Mouse (Mus musculus) neural tube, embryonic 11.5 days (tissue): ENCODE data around the gene Adam30. TPM values are rescaled to one million over a fixed set of nuclear protein-coding genes. Genes with fewer than 3 reads are reported as not detected.

Experiments used
- ATAC-seq: fragments of 200-750 bp; cut with Nextera tagmentation; 2 replicates; pipeline ENCODE4 v1.8.0; 2017; ENCODE audit warnings: moderate number of reproducible peaks, mild to moderate bottlenecking, moderate TSS enrichment, moderate library complexity; ENCODE audit not compliant: insufficient read depth, low FRiP score, low TSS enrichment
- DNase-seq: peaks from one replicate; pipeline ENCODE4 v3.0.0-alpha.2; 2015; ENCODE audit warnings: low spot score
- H3K27ac ChIP-seq: fragments of 300-500 bp; sonication (generic); 2 replicates; pipeline ENCODE4 v1.5.1; 2014; ENCODE audit warnings: low read depth, mild to moderate bottlenecking, low read length
- H3K27me3 ChIP-seq: fragments of 300-500 bp; sonication (generic); 2 replicates; pipeline ENCODE4 v1.6.1; 2014; ENCODE audit warnings: mild to moderate bottlenecking, low read length, mixed read lengths; ENCODE audit not compliant: control insufficient read depth, insufficient read depth
- H3K36me3 ChIP-seq: fragments of 300-500 bp; sonication (generic); 2 replicates; pipeline ENCODE4 v1.6.1; 2014; ENCODE audit warnings: mild to moderate bottlenecking, low read length, moderate library complexity, mixed read lengths; ENCODE audit not compliant: control insufficient read depth, insufficient read depth
- H3K4me1 ChIP-seq: fragments of 300-500 bp; sonication (generic); 2 replicates; pipeline ENCODE4 v1.6.1; 2014; ENCODE audit warnings: low read length, mixed read lengths; ENCODE audit not compliant: control insufficient read depth, insufficient read depth
- H3K4me2 ChIP-seq: fragments of 300-500 bp; sonication (generic); 2 replicates; pipeline ENCODE4 v1.6.1; 2014; ENCODE audit warnings: low read depth, mild to moderate bottlenecking, moderate library complexity
- H3K4me3 ChIP-seq: fragments of 300-500 bp; sonication (generic); 2 replicates; pipeline ENCODE4 v1.5.1; 2014; ENCODE audit warnings: low read depth, low read length
- H3K9ac ChIP-seq: fragments of 300-500 bp; sonication (generic); 2 replicates; pipeline ENCODE4 v1.6.1; 2014; ENCODE audit warnings: mild to moderate bottlenecking, low read length
- H3K9me3 ChIP-seq: fragments of 300-500 bp; sonication (generic); 2 replicates; pipeline ENCODE4 v1.6.1; 2016; ENCODE audit warnings: low read length; ENCODE audit not compliant: control insufficient read depth
- WGBS: fragments of 180-500 bp; shearing (Covaris S2); extraction: QIAGEN DNeasy Blood & Tissue Kit; methylation state at CpG from one replicate; pipeline ENCODE4 v1.1.7; 2014; 5-methylcytosine and 5-hydroxymethylcytosine counted together
- polyA plus RNA-seq: library from polyadenylated mRNA; unstranded; fragments of >200 nt; fragmentation: Nextera tagmentation; extraction: Ambion mirVana; gene quantifications from 2 replicates; pipeline ENCODE4 v1.2.1, GENCODE M21; 2014

The Adam30 gene
- polyA plus RNA-seq, 1 experiment from 2014 or later: not detected

DNA sequence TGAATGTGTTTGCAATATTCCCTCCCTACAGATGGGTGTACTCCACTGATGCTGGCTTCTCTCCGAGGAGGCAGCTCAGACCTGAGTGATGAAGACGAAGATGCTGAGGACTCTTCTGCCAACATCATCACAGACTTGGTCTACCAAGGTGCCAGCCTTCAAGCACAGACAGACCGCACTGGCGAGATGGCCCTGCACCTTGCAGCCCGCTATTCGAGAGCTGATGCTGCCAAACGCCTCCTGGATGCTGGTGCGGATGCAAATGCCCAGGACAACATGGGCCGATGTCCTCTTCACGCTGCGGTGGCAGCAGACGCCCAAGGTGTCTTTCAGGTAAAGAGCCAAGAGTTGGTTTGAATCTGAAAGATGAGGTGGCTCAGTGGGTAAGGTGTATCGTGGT, 17.6 kb upstream of the Adam30 start:
- 94% methylated on average over 13 of the region's 13 CpGs for WGBS
- no peak for DNase-seq

DNA sequence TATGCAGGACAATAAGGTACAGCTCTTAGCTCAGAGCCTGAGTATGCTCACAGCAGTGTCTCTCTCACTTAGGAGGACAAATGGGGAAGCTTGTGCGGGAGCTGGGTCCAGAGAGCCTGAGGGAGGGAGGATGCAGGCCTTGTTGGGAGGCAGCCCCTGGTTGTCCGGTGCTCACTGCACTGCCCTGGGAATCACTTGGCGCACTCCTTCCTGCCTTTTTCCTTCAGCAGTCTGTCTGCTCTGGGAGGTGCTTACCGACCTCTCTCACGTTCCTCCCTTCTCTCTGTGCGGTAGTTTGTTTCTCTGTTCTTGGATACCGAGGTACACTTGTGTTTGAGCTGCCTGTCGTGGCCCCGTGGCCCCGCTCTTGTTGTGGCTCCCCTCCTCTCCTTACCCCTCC, 15.2 kb upstream of the Adam30 start:
- no peaks in the 10 kb centered on the region for H3K9me3 ChIP-seq
- ATAC-seq: no peak
- H3K4me1 ChIP-seq: no peaks in the 10 kb centered on the region
- H3K4me2 ChIP-seq: no peak overlapping the region
- H3K9ac ChIP-seq: no peak overlapping the region
- no peak overlapping the region for H3K27ac ChIP-seq
- H3K36me3 ChIP-seq: peaks cover 29% of the 10 kb centered on the region
- WGBS: 90% methylated on average over 10 of the region's 10 CpGs
- no peak for DNase-seq
- no peak overlapping the region for H3K4me3 ChIP-seq
- H3K27me3 ChIP-seq: no peaks in the 10 kb centered on the region

More for the DNA sequence above, 17.6 kb upstream of the Adam30 start:
- ATAC-seq: no peak
- Histone ChIP-seq H3K4me1 (no peaks in the 10 kb centered on the region), H3K27ac (no peak overlapping the region), H3K9ac (no peak overlapping the region), H3K36me3 (peaks cover 34% of the 10 kb centered on the region), H3K4me2 (no peak overlapping the region), H3K9me3 (no peaks in the 10 kb centered on the region), H3K27me3 (no peaks in the 10 kb centered on the region), H3K4me3 (no peak overlapping the region)

DNA sequence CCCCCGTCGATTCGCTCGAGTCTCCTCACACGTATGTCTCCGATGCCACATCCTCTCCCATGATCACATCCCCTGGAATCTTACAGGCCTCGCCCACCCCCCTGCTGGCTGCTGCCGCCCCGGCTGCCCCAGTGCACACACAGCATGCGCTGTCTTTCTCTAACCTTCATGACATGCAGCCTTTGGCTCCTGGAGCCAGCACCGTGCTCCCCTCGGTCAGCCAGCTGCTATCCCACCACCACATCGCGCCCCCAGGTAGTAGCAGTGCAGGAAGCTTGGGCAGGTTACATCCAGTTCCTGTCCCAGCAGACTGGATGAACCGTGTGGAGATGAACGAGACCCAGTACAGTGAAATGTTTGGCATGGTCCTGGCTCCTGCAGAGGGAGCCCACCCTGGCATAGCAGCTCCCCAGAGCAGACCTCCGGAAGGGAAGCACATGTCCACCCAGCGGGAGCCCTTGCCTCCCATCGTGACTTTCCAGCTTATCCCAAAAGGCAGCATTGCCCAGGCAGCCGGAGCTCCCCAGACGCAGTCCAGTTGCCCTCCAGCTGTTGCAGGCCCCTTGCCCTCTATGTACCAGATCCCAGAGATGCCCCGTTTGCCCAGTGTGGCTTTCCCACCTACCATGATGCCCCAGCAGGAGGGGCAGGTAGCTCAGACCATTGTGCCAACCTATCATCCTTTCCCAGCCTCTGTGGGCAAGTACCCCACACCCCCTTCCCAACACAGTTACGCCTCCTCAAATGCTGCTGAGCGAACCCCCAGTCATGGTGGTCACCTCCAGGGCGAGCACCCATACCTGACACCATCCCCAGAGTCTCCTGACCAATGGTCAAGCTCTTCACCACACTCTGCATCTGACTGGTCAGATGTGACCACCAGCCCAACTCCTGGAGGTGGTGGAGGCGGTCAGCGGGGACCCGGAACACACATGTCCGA, 13.7 kb upstream of the Adam30 start:
- H3K27me3 ChIP-seq: no peaks in the 10 kb centered on the region
- H3K4me2 ChIP-seq: no peak overlapping the region
- no peak overlapping the region for H3K27ac ChIP-seq
- ATAC-seq (no peak), DNase-seq (no peak)
- H3K36me3 ChIP-seq: peaks cover 24% of the 10 kb centered on the region
- WGBS: 97% methylated on average over 29 of the region's 29 CpGs
- H3K9ac ChIP-seq: no peak overlapping the region
- H3K4me1 ChIP-seq: no peaks in the 10 kb centered on the region
- H3K9me3 ChIP-seq: no peaks in the 10 kb centered on the region
- no peak overlapping the region for H3K4me3 ChIP-seq

DNA sequence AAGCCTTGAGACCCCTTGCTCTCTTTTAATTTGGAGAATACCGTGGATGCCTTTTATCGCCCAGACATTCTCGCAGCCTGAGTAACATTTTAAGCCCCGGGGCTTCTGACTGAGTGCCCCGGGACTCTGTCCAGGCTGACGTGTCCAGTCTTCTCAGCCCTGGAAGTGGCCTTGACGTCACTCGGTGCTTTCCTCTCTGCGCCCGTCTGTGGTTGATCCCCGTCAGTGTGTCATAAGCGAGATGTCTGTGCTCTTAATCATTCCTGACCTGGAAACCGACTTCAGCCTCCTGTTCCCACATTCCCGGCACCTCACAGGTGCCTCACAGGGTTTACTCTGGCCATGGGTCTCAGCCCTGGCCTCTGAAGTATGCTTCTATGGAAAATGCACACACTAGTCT, 12.7 kb upstream of the Adam30 start:
- Histone ChIP-seq H3K9ac (no peak overlapping the region), H3K4me3 (no peak overlapping the region), H3K36me3 (peaks cover 23% of the 10 kb centered on the region), H3K27ac (no peak overlapping the region), H3K9me3 (no peaks in the 10 kb centered on the region), H3K27me3 (no peaks in the 10 kb centered on the region), H3K4me2 (no peak overlapping the region), H3K4me1 (no peaks in the 10 kb centered on the region)
- ATAC-seq (no peak), DNase-seq (no peak)
- WGBS: 93% methylated on average over 14 of the region's 14 CpGs

DNA sequence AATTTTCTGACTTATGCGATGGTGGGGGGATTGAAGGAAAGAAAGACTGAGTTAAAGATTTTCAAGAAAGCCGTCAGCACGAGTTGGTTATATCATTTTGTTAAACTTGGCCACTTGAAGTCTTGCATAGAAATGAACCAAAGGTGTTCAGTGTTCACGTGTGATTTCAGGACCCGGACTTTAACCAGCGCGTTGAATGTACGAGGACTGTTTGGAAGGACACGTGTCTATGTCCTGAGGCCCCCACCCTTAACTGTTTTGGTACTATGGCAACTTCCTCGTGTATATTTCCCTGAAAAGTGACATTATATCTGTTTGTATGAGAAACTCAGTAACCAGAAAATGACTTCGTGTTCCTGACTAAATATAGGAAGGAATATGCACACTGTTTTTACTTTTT, 10.5 kb upstream of the Adam30 start:
- no peak overlapping the region for H3K4me2 ChIP-seq
- H3K27me3 ChIP-seq: no peaks in the 10 kb centered on the region
- peaks cover 17% of the 10 kb centered on the region for H3K36me3 ChIP-seq
- H3K4me1 ChIP-seq: no peaks in the 10 kb centered on the region
- H3K9ac ChIP-seq: no peak overlapping the region
- H3K27ac ChIP-seq: no peak overlapping the region
- H3K4me3 ChIP-seq: no peak overlapping the region
- no peak for ATAC-seq
- 96% methylated on average over 11 of the region's 11 CpGs for WGBS
- DNase-seq: no peak
- H3K9me3 ChIP-seq: no peaks in the 10 kb centered on the region

DNA sequence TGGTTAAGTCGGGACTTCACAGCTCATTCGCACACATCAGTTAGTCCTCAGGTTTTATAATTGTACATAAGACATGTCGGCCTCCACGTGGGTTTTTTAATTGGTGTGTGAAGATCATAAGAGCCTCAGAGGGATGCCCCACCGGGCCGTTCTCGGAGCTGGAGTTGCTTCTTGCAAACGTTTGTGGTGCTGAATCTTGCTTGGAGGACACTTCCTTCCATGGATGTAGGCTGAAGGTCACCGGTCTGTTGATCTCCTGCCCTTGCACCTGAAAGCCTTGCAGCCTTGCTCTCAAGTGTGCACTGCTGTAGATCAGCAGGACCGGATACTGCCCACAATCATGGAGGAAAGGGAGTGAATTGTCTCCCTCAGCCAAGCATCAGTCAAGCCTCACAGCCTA, 9.4 kb upstream of the Adam30 start:
- no peaks in the 10 kb centered on the region for H3K9me3 ChIP-seq
- H3K9ac ChIP-seq: no peak overlapping the region
- no peaks in the 10 kb centered on the region for H3K27me3 ChIP-seq
- H3K4me2 ChIP-seq: no peak overlapping the region
- H3K4me1 ChIP-seq: no peaks in the 10 kb centered on the region
- no peak overlapping the region for H3K27ac ChIP-seq
- no peak for ATAC-seq
- no peak overlapping the region for H3K4me3 ChIP-seq
- WGBS: 90% methylated on average over 10 of the region's 10 CpGs
- no peak for DNase-seq
- peaks cover 15% of the 10 kb centered on the region for H3K36me3 ChIP-seq

DNA sequence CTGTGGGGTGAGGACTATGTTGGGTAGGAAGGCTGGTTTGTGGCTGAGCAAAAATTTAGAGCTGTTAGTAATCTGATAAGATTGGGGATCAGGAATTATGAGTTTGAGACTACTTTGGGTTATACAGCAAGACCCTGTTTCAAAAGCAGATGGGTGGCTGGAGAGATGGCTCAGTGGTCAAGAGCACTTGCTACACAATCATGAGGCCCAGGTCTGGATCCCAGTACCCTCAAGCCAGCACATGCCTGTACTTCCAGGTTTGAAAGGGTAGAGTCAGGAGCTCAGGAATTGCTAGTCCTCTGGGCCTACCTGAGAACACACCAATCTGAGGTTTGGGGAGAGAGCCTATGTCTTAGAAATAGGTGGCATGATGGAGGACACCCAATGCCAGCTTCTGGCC, 7.0 kb upstream of the Adam30 start:
- Histone ChIP-seq H3K27ac (no peak overlapping the region), H3K4me2 (no peak overlapping the region), H3K9ac (no peak overlapping the region), H3K4me1 (no peaks in the 10 kb centered on the region), H3K36me3 (peaks cover 4% of the 10 kb centered on the region), H3K27me3 (no peaks in the 10 kb centered on the region), H3K4me3 (no peak overlapping the region), H3K9me3 (no peaks in the 10 kb centered on the region)
- no peak for ATAC-seq
- DNase-seq: no peak

DNA sequence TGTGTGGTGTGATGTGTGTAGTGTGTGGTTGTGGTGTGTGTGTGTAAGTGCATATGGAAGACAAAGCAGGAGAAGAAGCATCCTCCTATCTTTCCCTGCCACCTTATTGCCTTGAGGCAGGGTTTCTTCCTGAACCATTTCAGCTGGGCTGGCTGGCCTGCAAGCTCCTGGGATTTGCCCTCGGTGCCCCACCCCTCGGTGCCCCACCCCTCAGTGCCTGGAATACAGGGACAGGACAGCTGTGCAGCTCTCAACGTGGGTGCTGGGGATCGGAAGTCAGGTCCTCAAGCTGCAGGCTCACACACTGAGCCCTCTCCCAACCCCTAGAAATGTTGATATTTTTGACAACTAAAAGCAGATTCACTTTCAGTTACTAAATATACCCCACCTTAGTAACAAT, 4.3 kb upstream of the Adam30 start:
- ATAC-seq (no peak), DNase-seq (no peak)
- no peaks in the 10 kb centered on the region for H3K9me3 ChIP-seq
- no peaks in the 10 kb centered on the region for H3K27me3 ChIP-seq
- no peaks in the 10 kb centered on the region for H3K4me1 ChIP-seq
- no peak overlapping the region for H3K4me3 ChIP-seq
- H3K4me2 ChIP-seq: no peak overlapping the region
- no peak overlapping the region for H3K9ac ChIP-seq
- 57% methylated on average over 4 of the region's 4 CpGs for WGBS
- no peak overlapping the region for H3K27ac ChIP-seq
- H3K36me3 ChIP-seq: no peaks in the 10 kb centered on the region

DNA sequence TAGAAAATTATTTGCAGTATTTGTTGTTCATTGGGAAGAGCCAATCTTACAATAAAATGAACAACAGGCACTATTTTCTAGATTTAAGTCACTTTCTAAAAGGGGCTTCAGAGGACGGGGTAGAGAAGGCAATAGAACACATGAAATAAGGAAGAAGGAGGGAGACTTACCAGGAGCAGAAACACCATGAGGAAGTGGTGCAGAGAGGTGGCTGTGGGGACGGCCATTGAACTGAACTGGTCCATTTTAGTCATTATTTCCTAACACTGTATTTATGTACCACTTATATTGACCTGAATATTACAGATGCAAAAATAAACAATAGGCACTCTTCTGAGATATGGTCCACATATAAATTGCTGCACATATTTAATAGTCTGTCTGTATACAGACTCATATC, 3.4 kb upstream of the Adam30 start:
- ATAC-seq: no peak
- Histone ChIP-seq H3K4me1 (no peaks in the 10 kb centered on the region), H3K27ac (no peak overlapping the region), H3K27me3 (no peaks in the 10 kb centered on the region), H3K4me3 (no peak overlapping the region), H3K9ac (no peak overlapping the region), H3K4me2 (no peak overlapping the region), H3K9me3 (no peaks in the 10 kb centered on the region), H3K36me3 (no peaks in the 10 kb centered on the region)
- 80% methylated on average over 2 of the region's 2 CpGs for WGBS
- no peak for DNase-seq
